Mouse (Mus musculus) common myeloid progenitor, adult 5-6 weeks (primary cell): ENCODE results near the gene Tmem18. TPM values are rescaled to one million over a fixed set of nuclear protein-coding genes. Genes with fewer than 3 reads are reported as not detected.

Experiments
- total RNA-seq: library from RNA; stranded (forward); fragments of 200-1000, 187-1606 nt; gene quantifications from 2 replicates; pipeline ENCODE4 v1.2.3, GENCODE M21; 2017

Gene Tmem18
- total RNA-seq, 1 experiment from 2014 or later, result 12.3 TPM

Other genes with a start within 250 kb of the Tmem18 start
- gene Sntg2, start 211.1 kb upstream of the Tmem18 start, total RNA-seq, result not detected in 2 replicates